Mouse (Mus musculus): ENCODE results near the gene Wnt3a.

- TF ChIP-seq CTCF (IDR thresholded peaks at IDR 0.05; ENCODE audit: extremely low read depth, insufficient read length, insufficient replicate concordance, low read depth, low read length) (no peak), POLR2A (IDR thresholded peaks at IDR 0.05; ENCODE audit: low read depth, low read length) (no peak)
Measured at GRCm38 (mm10) chr11:59262308-59262707, 28.2 kb downstream of the Wnt3a start.

Measured in small intestine, adult 2 months (tissue).